Mouse (Mus musculus) forebrain, embryonic 11.5 days (tissue): ENCODE measurements at regions not wholly inside any gene's neighbourhood (a gene's known extent, or its start where the extent isn't known, plus 50 kb on each side); places are given as distances from the start of the nearest gene placed in this dataset.

Experiments used
- ATAC-seq: fragments of 200-750 bp; cut with Nextera tagmentation; replicated peaks from 2 replicates; pipeline ENCODE4 v1.8.0; 2017; ENCODE audit warnings: moderate TSS enrichment; ENCODE audit not compliant: low FRiP score
- DNase-seq: peaks from one replicate; pipeline ENCODE4 v3.0.0-alpha.2; 2017; ENCODE audit warnings: low spot score
- H3K27ac ChIP-seq: fragments of 300-500 bp; sonication (generic); 2 replicates; pipeline ENCODE4 v1.5.1; 2014; ENCODE audit warnings: low read depth, low read length
- H3K27me3 ChIP-seq: fragments of 300-500 bp; sonication (generic); 2 replicates; pipeline ENCODE4 v1.6.1; 2014; ENCODE audit warnings: mild to moderate bottlenecking, low read length, mixed read lengths; ENCODE audit not compliant: control insufficient read depth, insufficient read depth
- H3K36me3 ChIP-seq: fragments of 300-500 bp; sonication (generic); 2 replicates; pipeline ENCODE4 v1.6.1; 2014; ENCODE audit warnings: mild to moderate bottlenecking, low read length, moderate library complexity, mixed read lengths; ENCODE audit not compliant: control insufficient read depth, insufficient read depth
- H3K4me1 ChIP-seq: fragments of 300-500 bp; sonication (generic); replicated peaks from 2 replicates; pipeline ENCODE4 v1.6.1; 2014; ENCODE audit warnings: low read length, mixed read lengths; ENCODE audit not compliant: control insufficient read depth, insufficient read depth
- H3K4me2 ChIP-seq: fragments of 300-500 bp; sonication (generic); 2 replicates; pipeline ENCODE4 v1.6.1; 2014; ENCODE audit warnings: low read depth, mild to moderate bottlenecking, low read length, moderate library complexity, mixed read lengths; ENCODE audit not compliant: severe bottlenecking
- H3K4me3 ChIP-seq: fragments of 300-500 bp; sonication (generic); 2 replicates; pipeline ENCODE4 v1.5.1; 2014; ENCODE audit warnings: low read depth, low read length
- H3K9ac ChIP-seq: fragments of 300-500 bp; sonication (generic); 2 replicates; pipeline ENCODE4 v1.6.1; 2014; ENCODE audit warnings: low read length
- H3K9me3 ChIP-seq: fragments of 300-500 bp; sonication (generic); 2 replicates; pipeline ENCODE4 v1.6.1; 2016; ENCODE audit warnings: low read length, mixed read lengths; ENCODE audit not compliant: control insufficient read depth
- WGBS: fragments of 180-500 bp; shearing (Covaris S2); extraction: QIAGEN DNeasy Blood & Tissue Kit; methylation state at CpG from one replicate; pipeline ENCODE4 v1.1.7; 2014; 5-methylcytosine and 5-hydroxymethylcytosine counted together

DNA sequence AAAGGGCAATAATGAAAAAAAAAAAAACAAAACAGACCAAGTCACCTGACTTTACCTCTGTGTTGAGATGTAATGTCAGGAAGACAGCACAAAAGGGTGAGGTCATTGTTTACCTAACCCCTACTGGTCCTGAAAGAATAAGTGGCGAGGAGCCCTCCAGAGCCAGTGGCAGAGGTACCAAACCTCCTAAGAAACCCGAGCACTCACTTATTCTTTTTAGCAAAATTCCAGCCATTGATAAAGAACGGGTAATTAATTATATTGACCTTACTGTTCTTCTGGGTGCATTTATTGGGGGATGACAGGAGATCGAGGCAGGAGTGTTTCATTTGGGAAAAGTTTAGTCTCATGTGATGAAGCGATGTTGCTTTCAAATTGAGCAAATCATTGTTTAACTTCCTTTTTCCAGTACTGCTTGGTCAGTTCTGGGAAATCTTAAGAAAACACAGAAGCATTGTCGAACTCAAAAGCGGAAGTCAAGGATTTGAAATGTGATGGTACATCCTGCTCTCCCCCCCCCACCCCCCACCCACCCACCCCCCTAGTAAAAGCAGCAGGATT, 56.8 kb upstream of the Klf6 start:
- H3K4me1 ChIP-seq, result peaks cover 2% of the 10 kb centered on the region; the same call in 1 of the 2 replicates
- H3K36me3 ChIP-seq, result no peaks in the 10 kb centered on the region
- DNase-seq (no peak), ATAC-seq (no peak; the same call in 1 of the 2 replicates)
- no peaks in the 10 kb centered on the region for H3K9me3 ChIP-seq
- 21% methylated on average over 7 of the region's 7 CpGs for WGBS
- no peak overlapping the region for H3K9ac ChIP-seq
- H3K27me3 ChIP-seq, result no peaks in the 10 kb centered on the region
- H3K4me3 ChIP-seq, result no peak overlapping the region
- no peak overlapping the region for H3K27ac ChIP-seq
- no peak overlapping the region for H3K4me2 ChIP-seq

DNA sequence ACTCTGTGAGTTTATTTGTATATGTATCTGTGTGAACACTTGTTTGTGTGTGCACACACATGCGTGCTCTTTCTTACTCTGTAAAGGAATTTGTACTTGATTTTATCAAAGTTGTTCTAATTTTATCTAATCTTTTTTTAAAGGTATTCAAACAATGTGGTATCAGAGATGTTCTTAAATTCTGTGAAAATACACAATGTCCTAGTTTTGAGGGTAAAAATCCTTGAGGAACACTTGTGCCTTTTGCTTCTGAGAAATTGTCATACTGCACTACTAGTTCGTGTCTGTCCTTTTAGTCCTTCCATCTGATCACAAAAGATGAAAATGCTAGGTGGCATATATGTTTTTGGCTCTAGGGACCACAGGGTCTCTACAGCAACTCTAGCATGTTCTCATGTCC, 52.9 kb upstream of the Klf6 start:
- no peak overlapping the region for H3K4me2 ChIP-seq
- H3K4me3 ChIP-seq, result no peak overlapping the region
- 87% methylated on average over 2 of the region's 2 CpGs for WGBS
- H3K9ac ChIP-seq, result no peak overlapping the region
- H3K4me1 ChIP-seq, result peaks cover 2% of the 10 kb centered on the region; the same call in 1 of the 2 replicates
- no peak overlapping the region for H3K27ac ChIP-seq
- no peaks in the 10 kb centered on the region for H3K27me3 ChIP-seq
- H3K36me3 ChIP-seq, result no peaks in the 10 kb centered on the region
- DNase-seq (no peak), ATAC-seq (no peak)
- H3K9me3 ChIP-seq, result no peaks in the 10 kb centered on the region
